Mouse (Mus musculus) mouse trophoblast stem cell (cell line): Measurements from ENCODE around the gene Crybb2.

Experiments used
- in situ Hi-C, 2 experiments: fragments of 300-500 bp; cut with MseI, MboI; formaldehyde crosslinking; loops; 2 replicates in 1 of 2; 3 replicates in 1 of 2; pipeline ENCODE4 v1.15.1; 2025

Crybb2 gene

GRCm38 (mm10) chr5:113070017-113070416, at the start of gene Crybb2:
Crybb2 (minus strand) TSS chr5:113070117.
- in situ Hi-C loops: loop anchor here in 1 of 2 experiments (25.0 kb wide), 1 partner anchor 608 kb away; no protein-coding TSS in a partner anchor

- in situ Hi-C loops: no loop called here
Observed at GRCm38 (mm10) chr5:113119291-113119690, 49.4 kb upstream of the Crybb2 start.

- in situ Hi-C loops: no loop called here
Observed at GRCm38 (mm10) chr5:113118695-113119094, 48.8 kb upstream of the Crybb2 start.

- in situ Hi-C loops: no loop called here
Observed at GRCm38 (mm10) chr5:113117361-113117760, 47.4 kb upstream of the Crybb2 start.

GRCm38 (mm10) chr5:113115896-113116295, 46.0 kb upstream of the Crybb2 start:
- in situ Hi-C loops: no loop called here

- in situ Hi-C loops: no loop called here
Observed at GRCm38 (mm10) chr5:113114264-113115225, 44.6 kb upstream of the Crybb2 start.

GRCm38 (mm10) chr5:113113120-113113519, 43.2 kb upstream of the Crybb2 start:
- in situ Hi-C loops: no loop called here

- in situ Hi-C loops: no loop called here
Observed at GRCm38 (mm10) chr5:113111336-113111735, 41.4 kb upstream of the Crybb2 start.

GRCm38 (mm10) chr5:113110929-113111328, 41.0 kb upstream of the Crybb2 start:
- in situ Hi-C loops: no loop called here

GRCm38 (mm10) chr5:113109651-113110050, 39.7 kb upstream of the Crybb2 start:
- in situ Hi-C loops: loop anchor here (5.0 kb wide), 3 partner anchors 33 to 58 kb away; no protein-coding TSS in a partner anchor

GRCm38 (mm10) chr5:113108165-113108764, 38.3 kb upstream of the Crybb2 start:
- in situ Hi-C loops: loop anchor here (5.0 kb wide), 3 partner anchors 34 to 59 kb away; no protein-coding TSS in a partner anchor

GRCm38 (mm10) chr5:113107709-113108108, 37.8 kb upstream of the Crybb2 start:
- in situ Hi-C loops: loop anchor here (5.0 kb wide), 3 partner anchors 35 to 60 kb away; no protein-coding TSS in a partner anchor

- in situ Hi-C loops: loop anchor here (5.0 kb wide), 3 partner anchors 36 to 61 kb away; no protein-coding TSS in a partner anchor
Observed at GRCm38 (mm10) chr5:113106594-113106993, 36.7 kb upstream of the Crybb2 start.

- in situ Hi-C loops: loop anchor here (5.0 kb wide), 3 partner anchors 37 to 62 kb away; no protein-coding TSS in a partner anchor
Observed at GRCm38 (mm10) chr5:113105481-113105880, 35.6 kb upstream of the Crybb2 start.

GRCm38 (mm10) chr5:113105035-113105434, 35.1 kb upstream of the Crybb2 start:
- in situ Hi-C loops: loop anchor here (5.0 kb wide), 3 partner anchors 37 to 62 kb away; no protein-coding TSS in a partner anchor

GRCm38 (mm10) chr5:113102455-113102854, 32.5 kb upstream of the Crybb2 start:
- in situ Hi-C loops: no loop called here

GRCm38 (mm10) chr5:113101457-113101856, 31.5 kb upstream of the Crybb2 start:
- in situ Hi-C loops: no loop called here

GRCm38 (mm10) chr5:113100422-113100821, 30.5 kb upstream of the Crybb2 start:
- in situ Hi-C loops: no loop called here

- in situ Hi-C loops: no loop called here
Observed at GRCm38 (mm10) chr5:113099546-113099945, 29.6 kb upstream of the Crybb2 start.

GRCm38 (mm10) chr5:113097551-113097950, 27.6 kb upstream of the Crybb2 start:
- in situ Hi-C loops: no loop called here

- in situ Hi-C loops: no loop called here
Observed at GRCm38 (mm10) chr5:113095456-113095855, 25.5 kb upstream of the Crybb2 start.

GRCm38 (mm10) chr5:113092406-113092805, 22.5 kb upstream of the Crybb2 start:
- in situ Hi-C loops: no loop called here
